Mouse (Mus musculus): ENCODE data around the gene Kcnh4. TPM values are rescaled to one million over a fixed set of nuclear protein-coding genes. Genes with fewer than 3 reads are reported as not detected.

The Kcnh4 gene
- polyA plus RNA-seq, 2 experiments, result not detected

DNA sequence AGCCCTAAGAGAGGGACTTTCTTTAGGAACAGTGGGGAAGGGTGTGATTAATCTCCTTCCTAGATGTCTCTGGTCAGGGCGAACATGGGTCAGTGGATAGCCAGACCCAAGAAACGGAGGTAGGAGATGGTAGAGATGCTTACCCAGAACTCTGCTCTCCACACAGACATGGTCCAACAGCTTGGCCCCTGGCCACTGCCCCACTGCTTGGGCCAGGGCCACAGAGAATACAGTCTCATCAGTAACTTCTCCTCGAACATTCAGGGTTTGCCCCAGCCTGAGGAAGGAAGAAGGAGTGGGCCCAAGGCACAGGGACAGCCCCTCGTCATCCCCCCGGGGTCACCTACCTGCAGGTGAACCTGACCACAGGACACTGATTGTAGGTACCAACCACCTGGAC, 8.1 kb upstream of the Kcnh4 start:
- DNase-seq (ENCODE audit: low read depth in 3 of 3, low spot score in 3 of 3), result no peak
- Histone ChIP-seq H3K9me3 (ENCODE audit: control insufficient read depth, low read length) (no peaks in the 10 kb centered on the region), H3K4me2 (ENCODE audit: low read depth) (no peak overlapping the region), H3K4me3 (ENCODE audit: insufficient read depth in 1 of 2, low read depth in 2 of 2, low read length in 2 of 2) (no peak overlapping the region), H3K27me3 (ENCODE audit: control insufficient read depth, insufficient read depth, low read length) (no peaks in the 10 kb centered on the region), H3K4me1 (replicated peaks; ENCODE audit: control insufficient read depth in 2 of 2, insufficient read depth in 2 of 2, low read length in 1 of 2) (0 out of 4 replicates have a peak, but pooled peaks cover 0 to 3% of the 10 kb centered on the region in 2 experiments), H3K9ac (replicated peaks) (no peak overlapping the region), H3K36me3 (replicated peaks; ENCODE audit: control insufficient read depth, insufficient read depth, low read depth) (no peaks in the 10 kb centered on the region), H3K27ac (no peak overlapping the region)
- WGBS (ENCODE audit: insufficient replicate concordance), result 69% methylated on average over 5 of the region's 5 CpGs
- ATAC-seq (ENCODE audit: insufficient read depth), result no peak
- TF ChIP-seq CTCF (IDR thresholded peaks at IDR 0.05; ENCODE audit: low read depth), result no peak
- no peak for TF ChIP-seq EP300 (IDR thresholded peaks at IDR 0.05; ENCODE audit: low read depth)

DNA sequence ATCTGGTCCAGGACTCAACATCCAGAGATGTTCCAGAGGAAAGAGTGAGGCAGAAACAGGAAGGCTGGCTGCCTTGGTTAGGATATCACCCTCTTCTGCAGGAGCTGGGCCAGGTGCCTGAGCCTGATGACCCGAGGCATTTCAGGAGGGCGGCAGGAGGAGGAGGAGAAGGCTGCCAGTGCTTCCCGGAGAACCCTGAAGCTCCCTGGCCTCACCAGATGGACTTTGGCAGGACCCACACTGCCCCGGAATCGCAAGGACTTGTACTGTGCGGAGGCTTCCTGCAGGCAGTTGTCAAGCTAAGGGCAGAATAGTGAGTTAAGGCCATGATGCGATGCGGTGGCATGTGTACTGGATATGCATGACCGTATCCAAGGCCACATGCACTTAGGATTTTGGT, 7.0 kb upstream of the Kcnh4 start:
- 0 out of 4 replicates have a peak, but pooled peaks cover 0 to 3% of the 10 kb centered on the region in 2 experiments for H3K4me1 ChIP-seq (replicated peaks; ENCODE audit: control insufficient read depth in 2 of 2, insufficient read depth in 2 of 2, low read length in 1 of 2)
- H3K27me3 ChIP-seq (ENCODE audit: control insufficient read depth, insufficient read depth, low read length), result no peaks in the 10 kb centered on the region
- no peak for DNase-seq (ENCODE audit: low read depth in 3 of 3, low spot score in 3 of 3)
- H3K4me3 ChIP-seq (ENCODE audit: insufficient read depth in 1 of 2, low read depth in 2 of 2, low read length in 2 of 2), result no peak overlapping the region
- no peak for ATAC-seq (ENCODE audit: insufficient read depth)
- no peak overlapping the region for H3K4me2 ChIP-seq (ENCODE audit: low read depth)
- H3K9me3 ChIP-seq (ENCODE audit: control insufficient read depth, low read length), result no peaks in the 10 kb centered on the region
- no peaks in the 10 kb centered on the region for H3K36me3 ChIP-seq (replicated peaks; ENCODE audit: control insufficient read depth, insufficient read depth, low read depth)
- H3K27ac ChIP-seq, result no peak overlapping the region
- TF ChIP-seq CTCF (IDR thresholded peaks at IDR 0.05; ENCODE audit: low read depth), result no peak
- TF ChIP-seq EP300 (IDR thresholded peaks at IDR 0.05; ENCODE audit: low read depth), result no peak
- 73% methylated on average over 9 of the region's 9 CpGs for WGBS (ENCODE audit: insufficient replicate concordance)
- H3K9ac ChIP-seq (replicated peaks), result no peak overlapping the region

DNA sequence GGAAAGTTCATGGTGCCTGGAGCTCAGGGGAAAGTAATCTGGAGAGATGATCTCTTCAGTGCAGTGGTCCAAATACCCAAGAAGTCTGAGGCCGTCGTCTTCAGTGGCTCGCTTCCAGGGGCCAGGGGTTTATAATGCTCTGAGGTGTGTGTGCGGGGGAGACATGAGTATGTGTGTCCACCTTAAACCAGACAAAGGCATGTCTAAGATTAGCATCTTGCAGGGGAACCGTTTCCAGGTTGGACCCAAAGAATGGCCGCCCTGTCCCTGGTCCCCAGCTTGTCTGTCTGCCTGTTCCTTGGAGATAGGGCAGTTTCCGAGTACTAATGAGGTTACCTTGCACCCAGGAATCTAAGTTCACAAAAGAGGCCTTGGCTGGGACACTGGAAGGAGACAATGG, 3.1 kb upstream of the Kcnh4 start, which contains the start of gene Hcrt:
TSS of gene Hcrt (minus strand) at position 101 of the 400 bp plus-strand sequence.
- Histone ChIP-seq H3K4me2 (ENCODE audit: low read depth) (peak within 1 kb of the TSS; percentile 79), H3K4me3 (ENCODE audit: insufficient read depth in 1 of 2, low read depth in 2 of 2, low read length in 2 of 2) (peak within 1 kb of the TSS; percentile 15 to 55), H3K36me3 (replicated peaks; ENCODE audit: control insufficient read depth, insufficient read depth, low read depth) (no peaks in the 10 kb centered on the region), H3K27me3 (ENCODE audit: control insufficient read depth, insufficient read depth, low read length) (peaks cover 28% of the 10 kb centered on the region), H3K4me1 (replicated peaks; ENCODE audit: control insufficient read depth in 2 of 2, insufficient read depth in 2 of 2, low read length in 1 of 2) (peaks cover 0 to 4% of the 10 kb centered on the region in 2 experiments; a peak in 3 of 4 replicates), H3K27ac (no peak within 1 kb of the TSS), H3K9me3 (ENCODE audit: control insufficient read depth, low read length) (no peaks in the 10 kb centered on the region), H3K9ac (replicated peaks) (peak within 1 kb of the TSS; percentile 43)
- TF ChIP-seq CTCF (IDR thresholded peaks at IDR 0.05; ENCODE audit: low read depth) (no peak), EP300 (IDR thresholded peaks at IDR 0.05; ENCODE audit: low read depth) (no peak)
- no peak for ATAC-seq (ENCODE audit: insufficient read depth)
- WGBS (ENCODE audit: insufficient replicate concordance), result 63% methylated on average over 7 of the region's 7 CpGs
- no peak for DNase-seq (ENCODE audit: low read depth in 3 of 3, low spot score in 3 of 3)

DNA sequence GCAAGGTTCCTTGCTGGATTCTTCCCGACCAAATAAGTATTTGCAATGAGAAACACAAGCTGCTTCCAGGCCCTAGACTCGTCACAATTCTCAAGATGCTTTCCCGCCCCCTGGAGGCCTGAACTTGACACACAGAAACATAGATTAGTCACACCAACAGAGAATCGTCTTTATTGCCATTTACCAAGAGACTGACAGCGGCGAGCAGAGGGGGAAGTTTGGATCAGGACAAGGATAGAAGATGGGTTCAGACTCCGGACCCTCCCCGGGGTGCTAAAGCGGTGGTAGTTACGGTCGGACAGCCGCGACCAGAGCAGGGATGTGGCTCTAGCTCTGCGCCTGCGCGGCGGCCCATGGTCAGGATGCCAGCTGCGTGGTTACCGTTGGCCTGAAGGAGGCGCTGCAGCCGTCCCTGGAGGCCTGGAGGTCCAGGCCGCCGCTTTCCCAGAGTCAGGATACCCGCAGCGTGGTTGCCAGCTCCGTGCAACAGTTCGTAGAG, 1.9 kb upstream of the Kcnh4 start:
- DNase-seq (ENCODE audit: low read depth in 3 of 3, low spot score in 3 of 3) (peak in 2 of 3 experiments; percentile 53 to 70), ATAC-seq (ENCODE audit: insufficient read depth) (peak; percentile 67; the same call in 1 of the 2 replicates)
- H3K36me3 ChIP-seq (replicated peaks; ENCODE audit: control insufficient read depth, insufficient read depth, low read depth), result no peaks in the 10 kb centered on the region
- no peak overlapping the region for H3K27ac ChIP-seq
- H3K4me2 ChIP-seq (ENCODE audit: low read depth), result peak overlapping the region; percentile 79
- WGBS (ENCODE audit: insufficient replicate concordance), result under 1% methylated on average over 27 of the region's 27 CpGs
- no peaks in the 10 kb centered on the region for H3K9me3 ChIP-seq (ENCODE audit: control insufficient read depth, low read length)
- TF ChIP-seq EP300 (IDR thresholded peaks at IDR 0.05; ENCODE audit: low read depth), result no peak
- TF ChIP-seq CTCF (IDR thresholded peaks at IDR 0.05; ENCODE audit: low read depth), result peak; percentile 88
- H3K4me1 ChIP-seq (replicated peaks; ENCODE audit: control insufficient read depth in 2 of 2, insufficient read depth in 2 of 2, low read length in 1 of 2), result peaks cover 0 to 4% of the 10 kb centered on the region in 2 experiments; a peak in 3 of 4 replicates
- H3K9ac ChIP-seq (replicated peaks), result peak overlapping the region; percentile 43
- peaks cover 34% of the 10 kb centered on the region for H3K27me3 ChIP-seq (ENCODE audit: control insufficient read depth, insufficient read depth, low read length)
- H3K4me3 ChIP-seq (ENCODE audit: insufficient read depth in 1 of 2, low read depth in 2 of 2, low read length in 2 of 2), result peak overlapping the region; percentile 55 to 57

GRCm38 (mm10) chr11:100758707-100759610, 783 bp downstream of the Kcnh4 start:
- Histone ChIP-seq H3K4me3 (ENCODE audit: insufficient read depth in 1 of 2, low read depth in 2 of 2, low read length in 2 of 2) (peak overlapping the region in 1 of 2 experiments; percentile 39; a peak in 2 of 4 replicates), H3K9ac (replicated peaks) (no peak overlapping the region), H3K27me3 (ENCODE audit: control insufficient read depth, insufficient read depth, low read length) (peaks cover 34% of the 10 kb centered on the region), H3K27ac (no peak overlapping the region), H3K9me3 (ENCODE audit: control insufficient read depth, low read length) (no peaks in the 10 kb centered on the region), H3K36me3 (replicated peaks; ENCODE audit: control insufficient read depth, insufficient read depth, low read depth) (no peaks in the 10 kb centered on the region), H3K4me2 (ENCODE audit: low read depth) (peak overlapping the region; percentile 68), H3K4me1 (replicated peaks; ENCODE audit: control insufficient read depth in 2 of 2, insufficient read depth in 2 of 2, low read length in 1 of 2) (peaks cover 0 to 4% of the 10 kb centered on the region in 2 experiments; a peak in 3 of 4 replicates)
- 2% methylated on average over 35 of the region's 35 CpGs for WGBS (ENCODE audit: insufficient replicate concordance)
- TF ChIP-seq CTCF (IDR thresholded peaks at IDR 0.05; ENCODE audit: low read depth) (0 out of 2 replicates have a peak, but pooled peaks have one; percentile 14), EP300 (IDR thresholded peaks at IDR 0.05; ENCODE audit: low read depth) (no peak)
- DNase-seq (ENCODE audit: low read depth in 3 of 3, low spot score in 3 of 3), result no peak
- no peak for ATAC-seq (ENCODE audit: insufficient read depth)
